Mouse (Mus musculus) neural tube, embryonic 14.5 days (tissue): Measurements from ENCODE around the gene Phactr3. TPM values are rescaled to one million over a fixed set of nuclear protein-coding genes. Genes with fewer than 3 reads are reported as not detected.

ENCODE experiments used
- ATAC-seq: fragments of 200-750 bp; cut with Nextera tagmentation; 2 replicates; pipeline ENCODE4 v1.8.0; 2017; ENCODE audit warnings: low read depth, mild to moderate bottlenecking, moderate TSS enrichment, moderate library complexity
- H3K27ac ChIP-seq: fragments of 300-500 bp; sonication (generic); 2 replicates; pipeline ENCODE4 v1.5.1; 2014; ENCODE audit warnings: low read depth, mild to moderate bottlenecking, control low read depth, low read length, moderate library complexity, mixed read lengths
- H3K27me3 ChIP-seq: fragments of 300-500 bp; sonication (generic); 2 replicates; pipeline ENCODE4 v1.6.1; 2014; ENCODE audit warnings: low read length; ENCODE audit not compliant: control insufficient read depth, insufficient read depth
- H3K36me3 ChIP-seq: fragments of 300-500 bp; sonication (generic); 2 replicates; pipeline ENCODE4 v1.6.1; 2014; ENCODE audit warnings: low read length, mixed read lengths; ENCODE audit not compliant: control insufficient read depth, insufficient read depth
- H3K4me1 ChIP-seq: fragments of 300-500 bp; sonication (generic); 2 replicates; pipeline ENCODE4 v1.6.1; 2014; ENCODE audit warnings: low read length; ENCODE audit not compliant: control insufficient read depth, insufficient read depth
- H3K4me2 ChIP-seq: fragments of 300-500 bp; sonication (generic); 2 replicates; pipeline ENCODE4 v1.6.1; 2014; ENCODE audit warnings: mild to moderate bottlenecking, low read depth, low read length, control low read depth
- H3K4me3 ChIP-seq: fragments of 300-500 bp; sonication (generic); 2 replicates; pipeline ENCODE4 v1.5.1; 2014; ENCODE audit warnings: low read depth, low read length, control low read depth, mixed read lengths
- H3K9ac ChIP-seq: fragments of 300-500 bp; sonication (generic); replicated peaks from 2 replicates; pipeline ENCODE4 v1.6.1; 2014; ENCODE audit warnings: low read depth, mild to moderate bottlenecking, control low read depth, low read length, mixed read lengths
- H3K9me3 ChIP-seq: fragments of 300-500 bp; sonication (generic); 2 replicates; pipeline ENCODE4 v1.6.1; 2016; ENCODE audit warnings: low read length; ENCODE audit not compliant: control insufficient read depth
- WGBS: fragments of 180-500 bp; shearing (Covaris S2); extraction: QIAGEN DNeasy Blood & Tissue Kit; methylation state at CpG from one replicate; pipeline ENCODE4 v1.1.7; 2014; 5-methylcytosine and 5-hydroxymethylcytosine counted together
- polyA plus RNA-seq: library from polyadenylated mRNA; unstranded; fragments of >200 nt; fragmentation: Nextera tagmentation; extraction: Ambion mirVana; gene quantifications from 2 replicates; pipeline ENCODE4 v1.2.1, GENCODE M21; 2014

Gene Phactr3
- polyA plus RNA-seq, 1 experiment from 2014 or later: 66.9 TPM

- Histone ChIP-seq H3K4me3 (peak overlapping the region; percentile 65), H3K4me1 (peaks cover 16% of the 10 kb centered on the region), H3K9ac (peak overlapping the region; percentile 95; the same call in 1 of the 2 replicates), H3K27me3 (no peaks in the 10 kb centered on the region), H3K9me3 (no peaks in the 10 kb centered on the region), H3K27ac (no peak overlapping the region), H3K4me2 (peak overlapping the region; percentile 70), H3K36me3 (no peaks in the 10 kb centered on the region)
- ATAC-seq: no peak
- 8% methylated on average over 1 of the region's 1 CpGs for WGBS
These were observed 25.1 kb downstream of the Phactr3 start for GRCm38 (mm10) chr2:178143898-178144297.

- Histone ChIP-seq H3K27me3 (no peaks in the 10 kb centered on the region), H3K36me3 (no peaks in the 10 kb centered on the region), H3K27ac (no peak overlapping the region), H3K9ac (no peak overlapping the region), H3K9me3 (no peaks in the 10 kb centered on the region), H3K4me3 (no peak overlapping the region), H3K4me2 (no peak overlapping the region), H3K4me1 (peaks cover 13% of the 10 kb centered on the region)
- no peak for ATAC-seq
- WGBS: 80% methylated on average over 1 of the region's 1 CpGs
These were observed 30.5 kb downstream of the Phactr3 start for GRCm38 (mm10) chr2:178149312-178149711.

- no peaks in the 10 kb centered on the region for H3K9me3 ChIP-seq
- 61% methylated on average over 5 of the region's 5 CpGs for WGBS
- no peak for ATAC-seq
- H3K27ac ChIP-seq: no peak overlapping the region
- peaks cover 14% of the 10 kb centered on the region for H3K4me1 ChIP-seq
- H3K36me3 ChIP-seq: no peaks in the 10 kb centered on the region
- no peak overlapping the region for H3K4me3 ChIP-seq
- no peak overlapping the region for H3K4me2 ChIP-seq
- no peak overlapping the region for H3K9ac ChIP-seq
- no peaks in the 10 kb centered on the region for H3K27me3 ChIP-seq
These were observed 31.9 kb downstream of the Phactr3 start for GRCm38 (mm10) chr2:178150697-178151096.

GRCm38 (mm10) chr2:178153601-178154000 lies 34.8 kb downstream of the Phactr3 start:
- no peak overlapping the region for H3K4me3 ChIP-seq
- no peaks in the 10 kb centered on the region for H3K36me3 ChIP-seq
- peaks cover 14% of the 10 kb centered on the region for H3K4me1 ChIP-seq
- ATAC-seq: no peak
- no peak overlapping the region for H3K4me2 ChIP-seq
- no peaks in the 10 kb centered on the region for H3K27me3 ChIP-seq
- H3K9me3 ChIP-seq: no peaks in the 10 kb centered on the region
- 90% methylated on average over 2 of the region's 2 CpGs for WGBS
- peak overlapping the region; percentile 73 for H3K27ac ChIP-seq
- H3K9ac ChIP-seq: no peak overlapping the region

- Histone ChIP-seq H3K4me1 (peaks cover 14% of the 10 kb centered on the region), H3K27ac (peak overlapping the region; percentile 73), H3K36me3 (no peaks in the 10 kb centered on the region), H3K4me3 (no peak overlapping the region), H3K9me3 (no peaks in the 10 kb centered on the region), H3K27me3 (no peaks in the 10 kb centered on the region), H3K4me2 (no peak overlapping the region; the same call in 1 of the 2 replicates), H3K9ac (no peak overlapping the region)
- WGBS: 28% methylated on average over 5 of the region's 5 CpGs
- 0 out of 2 replicates have a peak, but pooled peaks have one; percentile 10 for ATAC-seq
These were observed 35.4 kb downstream of the Phactr3 start for GRCm38 (mm10) chr2:178154129-178154528.

GRCm38 (mm10) chr2:178154576-178154975 lies 35.8 kb downstream of the Phactr3 start:
- Histone ChIP-seq H3K36me3 (no peaks in the 10 kb centered on the region), H3K9me3 (no peaks in the 10 kb centered on the region), H3K4me3 (no peak overlapping the region), H3K27me3 (no peaks in the 10 kb centered on the region), H3K4me1 (peaks cover 14% of the 10 kb centered on the region), H3K9ac (no peak overlapping the region), H3K4me2 (no peak overlapping the region; the same call in 1 of the 2 replicates), H3K27ac (peak overlapping the region; percentile 73; the same call in 1 of the 2 replicates)
- 33% methylated on average over 4 of the region's 4 CpGs for WGBS
- ATAC-seq: peak; percentile 77; the same call in 1 of the 2 replicates

GRCm38 (mm10) chr2:178155176-178155916 lies 36.6 kb downstream of the Phactr3 start:
- peaks cover 14% of the 10 kb centered on the region for H3K4me1 ChIP-seq
- no peak overlapping the region for H3K4me2 ChIP-seq
- no peaks in the 10 kb centered on the region for H3K9me3 ChIP-seq
- no peak overlapping the region for H3K27ac ChIP-seq
- no peak overlapping the region for H3K4me3 ChIP-seq
- H3K27me3 ChIP-seq: no peaks in the 10 kb centered on the region
- H3K9ac ChIP-seq: no peak overlapping the region
- no peak for ATAC-seq
- 80% methylated on average over 8 of the region's 8 CpGs for WGBS
- H3K36me3 ChIP-seq: no peaks in the 10 kb centered on the region

GRCm38 (mm10) chr2:178155917-178156282 lies 37.1 kb downstream of the Phactr3 start:
- 73% methylated on average over 1 of the region's 1 CpGs for WGBS
- no peak for ATAC-seq
- H3K27ac ChIP-seq: no peak overlapping the region

GRCm38 (mm10) chr2:178158936-178159335 lies 40.2 kb downstream of the Phactr3 start:
- H3K4me2 ChIP-seq: no peak overlapping the region
- H3K4me3 ChIP-seq: no peak overlapping the region
- no peak overlapping the region for H3K9ac ChIP-seq
- WGBS: 66% methylated on average over 12 of the region's 12 CpGs
- no peak for ATAC-seq
- peaks cover 10% of the 10 kb centered on the region; the same call in 1 of the 2 replicates for H3K4me1 ChIP-seq
- no peak overlapping the region for H3K27ac ChIP-seq
- no peaks in the 10 kb centered on the region for H3K9me3 ChIP-seq
- H3K36me3 ChIP-seq: no peaks in the 10 kb centered on the region
- H3K27me3 ChIP-seq: no peaks in the 10 kb centered on the region

More at GRCm38 (mm10) chr2:178155917-178156282, 37.1 kb downstream of the Phactr3 start:
- Histone ChIP-seq H3K4me1 (peaks cover 14% of the 10 kb centered on the region), H3K27me3 (no peaks in the 10 kb centered on the region), H3K4me3 (no peak overlapping the region), H3K9me3 (no peaks in the 10 kb centered on the region), H3K4me2 (no peak overlapping the region), H3K9ac (no peak overlapping the region), H3K36me3 (no peaks in the 10 kb centered on the region)
